Mouse (Mus musculus) heart, embryonic 12.5 days (tissue): ENCODE data around the gene Cd52. TPM values are rescaled to one million over a fixed set of nuclear protein-coding genes. Genes with fewer than 3 reads are reported as not detected.
A peak's percentile ranks its signal among the peaks of the same experiment; 100 is the strongest.

ENCODE experiments used
- ATAC-seq: fragments of 200-750 bp; cut with Nextera tagmentation; 2 replicates; pipeline ENCODE4 v1.8.0; 2017; ENCODE audit warnings: moderate TSS enrichment, moderate library complexity; ENCODE audit not compliant: insufficient number of reproducible peaks, low FRiP score
- H3K27ac ChIP-seq: fragments of 300-500 bp; sonication (generic); 2 replicates; pipeline ENCODE4 v1.5.1; 2016; ENCODE audit warnings: mild to moderate bottlenecking, moderate library complexity; ENCODE audit not compliant: poor library complexity, severe bottlenecking
- H3K27me3 ChIP-seq: fragments of 300-500 bp; sonication (generic); replicated peaks from 2 replicates; pipeline ENCODE4 v1.6.1; 2016; ENCODE audit warnings: mild to moderate bottlenecking, moderate library complexity
- H3K36me3 ChIP-seq: fragments of 300-500 bp; sonication (generic); 2 replicates; pipeline ENCODE4 v1.6.1; 2016; ENCODE audit warnings: mild to moderate bottlenecking, moderate library complexity
- H3K4me1 ChIP-seq: fragments of 300-500 bp; sonication (generic); replicated peaks from 2 replicates; pipeline ENCODE4 v1.6.1; 2016; ENCODE audit warnings: mild to moderate bottlenecking
- H3K4me2 ChIP-seq: fragments of 300-500 bp; sonication (generic); 2 replicates; pipeline ENCODE4 v1.6.1; 2016; ENCODE audit warnings: mild to moderate bottlenecking, moderate library complexity
- H3K4me3 ChIP-seq: fragments of 300-500 bp; sonication (generic); 2 replicates; pipeline ENCODE4 v1.5.1; 2016; ENCODE audit warnings: mild to moderate bottlenecking
- H3K9ac ChIP-seq: fragments of 300-500 bp; sonication (generic); 2 replicates; pipeline ENCODE4 v1.6.1; 2016; ENCODE audit warnings: mild to moderate bottlenecking, moderate library complexity
- H3K9me3 ChIP-seq: fragments of 300-500 bp; sonication (generic); replicated peaks from 2 replicates; pipeline ENCODE4 v1.6.1; 2016; ENCODE audit warnings: mild to moderate bottlenecking, moderate library complexity
- WGBS: fragments of 180-500 bp; shearing (Covaris S2); methylation state at CpG from one replicate; pipeline ENCODE4 v1.1.7; 2016; 5-methylcytosine and 5-hydroxymethylcytosine counted together
- polyA plus RNA-seq: library from polyadenylated mRNA; unstranded; fragments of >200 nt; fragmentation: Nextera tagmentation; extraction: Ambion mirVana; gene quantifications from 2 replicates; pipeline ENCODE4 v1.2.1, GENCODE M21; 2016

The Cd52 gene
- polyA plus RNA-seq, 1 experiment from 2014 or later: 5.7 TPM

GRCm38 (mm10) chr4:134065431-134066004 lies 29.4 kb downstream of the Cd52 start:
- no peaks in the 10 kb centered on the region for H3K9me3 ChIP-seq
- no peaks in the 10 kb centered on the region for H3K36me3 ChIP-seq
- peak overlapping the region; percentile 19; the same call in 1 of the 2 replicates for H3K4me2 ChIP-seq
- peaks cover 9% of the 10 kb centered on the region; the same call in 1 of the 2 replicates for H3K4me1 ChIP-seq
- peaks cover 63% of the 10 kb centered on the region for H3K27me3 ChIP-seq
- no peak for ATAC-seq
- H3K27ac ChIP-seq: no peak overlapping the region
- H3K9ac ChIP-seq: no peak overlapping the region
- WGBS: 23% methylated on average over 23 of the region's 23 CpGs
- H3K4me3 ChIP-seq: peak overlapping the region; percentile 15; the same call in 1 of the 2 replicates

GRCm38 (mm10) chr4:134062561-134062960 lies 32.3 kb downstream of the Cd52 start:
- H3K27ac ChIP-seq: no peak overlapping the region
- H3K4me2 ChIP-seq: no peak overlapping the region
- WGBS: 54% methylated on average over 8 of the region's 8 CpGs
- H3K9ac ChIP-seq: no peak overlapping the region
- H3K4me3 ChIP-seq: no peak overlapping the region
- H3K9me3 ChIP-seq: no peaks in the 10 kb centered on the region
- H3K27me3 ChIP-seq: peaks cover 80% of the 10 kb centered on the region
- peaks cover 12% of the 10 kb centered on the region; the same call in 1 of the 2 replicates for H3K4me1 ChIP-seq
- H3K36me3 ChIP-seq: no peaks in the 10 kb centered on the region
- no peak for ATAC-seq

- peaks cover 12% of the 10 kb centered on the region; the same call in 1 of the 2 replicates for H3K4me1 ChIP-seq
- 0 out of 2 replicates have a peak, but pooled peaks have one; percentile 33 for ATAC-seq
- no peaks in the 10 kb centered on the region for H3K9me3 ChIP-seq
- WGBS: 48% methylated on average over 8 of the region's 8 CpGs
- no peak overlapping the region for H3K4me3 ChIP-seq
- H3K27me3 ChIP-seq: peaks cover 75% of the 10 kb centered on the region
- H3K4me2 ChIP-seq: no peak overlapping the region
- H3K27ac ChIP-seq: no peak overlapping the region
- H3K9ac ChIP-seq: no peak overlapping the region
- H3K36me3 ChIP-seq: no peaks in the 10 kb centered on the region
Observed at GRCm38 (mm10) chr4:134061944-134062446, 32.9 kb downstream of the Cd52 start.

- Histone ChIP-seq H3K36me3 (no peaks in the 10 kb centered on the region), H3K4me2 (no peak overlapping the region), H3K4me3 (no peak overlapping the region), H3K27me3 (peaks cover 68% of the 10 kb centered on the region), H3K9me3 (no peaks in the 10 kb centered on the region), H3K27ac (no peak overlapping the region), H3K9ac (no peak overlapping the region), H3K4me1 (peaks cover 12% of the 10 kb centered on the region; the same call in 1 of the 2 replicates)
- 51% methylated on average over 18 of the region's 18 CpGs for WGBS
- ATAC-seq: no peak
Observed at GRCm38 (mm10) chr4:134061166-134061830, 33.6 kb downstream of the Cd52 start.

GRCm38 (mm10) chr4:134060135-134060865 lies 34.6 kb downstream of the Cd52 start, which contains the start of gene Crybg2:
Crybg2 (plus strand) TSS chr4:134060815.
- ATAC-seq: no peak
- Histone ChIP-seq H3K36me3 (no peaks in the 10 kb centered on the region), H3K27ac (no peak within 1 kb of the TSS), H3K27me3 (peaks cover 59% of the 10 kb centered on the region), H3K9me3 (no peaks in the 10 kb centered on the region), H3K9ac (0 out of 2 replicates have a peak within 1 kb of the TSS, but pooled peaks have one; percentile 6), H3K4me2 (peak within 1 kb of the TSS; percentile 19; the same call in 1 of the 2 replicates), H3K4me3 (no peak within 1 kb of the TSS), H3K4me1 (peaks cover 8% of the 10 kb centered on the region; the same call in 1 of the 2 replicates)
- WGBS: 32% methylated on average over 28 of the region's 28 CpGs

- Histone ChIP-seq H3K27me3 (peaks cover 47% of the 10 kb centered on the region), H3K27ac (no peak overlapping the region), H3K36me3 (no peaks in the 10 kb centered on the region), H3K9me3 (no peaks in the 10 kb centered on the region), H3K4me3 (0 out of 2 replicates have a peak overlapping the region, but pooled peaks have one; percentile 12), H3K4me2 (no peak overlapping the region), H3K4me1 (0 out of 2 replicates have a peak, but pooled peaks cover 4% of the 10 kb centered on the region), H3K9ac (no peak overlapping the region)
- WGBS: 71% methylated on average over 6 of the region's 6 CpGs
- no peak for ATAC-seq
Observed at GRCm38 (mm10) chr4:134058908-134059307, 36.0 kb downstream of the Cd52 start.

GRCm38 (mm10) chr4:134058166-134058715 lies 36.6 kb downstream of the Cd52 start:
- H3K9ac ChIP-seq: no peak overlapping the region
- WGBS: 20% methylated on average over 14 of the region's 14 CpGs
- peak overlapping the region; percentile 12 for H3K4me3 ChIP-seq
- peaks cover 47% of the 10 kb centered on the region for H3K27me3 ChIP-seq
- H3K4me2 ChIP-seq: peak overlapping the region; percentile 44
- H3K27ac ChIP-seq: no peak overlapping the region
- no peaks in the 10 kb centered on the region for H3K36me3 ChIP-seq
- ATAC-seq: no peak
- H3K9me3 ChIP-seq: no peaks in the 10 kb centered on the region
- 0 out of 2 replicates have a peak, but pooled peaks cover 4% of the 10 kb centered on the region for H3K4me1 ChIP-seq

- Histone ChIP-seq H3K27ac (0 out of 2 replicates have a peak within 1 kb of the TSS, but pooled peaks have one; percentile 37), H3K36me3 (no peaks in the 10 kb centered on the region), H3K4me1 (peaks cover 20% of the 10 kb centered on the region), H3K27me3 (peaks cover 4% of the 10 kb centered on the region), H3K9me3 (no peaks in the 10 kb centered on the region), H3K4me2 (peak within 1 kb of the TSS; percentile 23; the same call in 1 of the 2 replicates), H3K9ac (0 out of 2 replicates have a peak within 1 kb of the TSS, but pooled peaks have one; percentile 20), H3K4me3 (no peak within 1 kb of the TSS)
- WGBS: 88% methylated on average over 3 of the region's 3 CpGs
- ATAC-seq: no peak
Observed at GRCm38 (mm10) chr4:134053538-134053937, 41.3 kb downstream of the Cd52 start, which contains the start of gene Zfp683. Zfp683 (plus strand) TSS chr4:134053838.

- Histone ChIP-seq H3K4me3 (no peak overlapping the region), H3K4me1 (peaks cover 28% of the 10 kb centered on the region), H3K9me3 (no peaks in the 10 kb centered on the region), H3K27ac (0 out of 2 replicates have a peak overlapping the region, but pooled peaks have one; percentile 37), H3K9ac (0 out of 2 replicates have a peak overlapping the region, but pooled peaks have one; percentile 20), H3K36me3 (no peaks in the 10 kb centered on the region), H3K4me2 (peak overlapping the region; percentile 23; the same call in 1 of the 2 replicates), H3K27me3 (no peaks in the 10 kb centered on the region; the same call in 1 of the 2 replicates)
- WGBS: 4% methylated on average over 8 of the region's 8 CpGs
- no peak; the same call in 1 of the 2 replicates for ATAC-seq
Observed at GRCm38 (mm10) chr4:134052560-134052959, 42.3 kb downstream of the Cd52 start.

GRCm38 (mm10) chr4:134051912-134052311 lies 43.0 kb downstream of the Cd52 start:
- no peak for ATAC-seq
- H3K27ac ChIP-seq: no peak overlapping the region
- H3K4me3 ChIP-seq: no peak overlapping the region
- no peaks in the 10 kb centered on the region for H3K9me3 ChIP-seq
- H3K9ac ChIP-seq: no peak overlapping the region
- no peaks in the 10 kb centered on the region for H3K27me3 ChIP-seq
- H3K4me2 ChIP-seq: no peak overlapping the region; the same call in 1 of the 2 replicates
- no peaks in the 10 kb centered on the region for H3K36me3 ChIP-seq
- WGBS: 76% methylated on average over 5 of the region's 5 CpGs
- H3K4me1 ChIP-seq: peaks cover 31% of the 10 kb centered on the region
